Mouse (Mus musculus) midbrain, embryonic 15.5 days (tissue): ENCODE measurements at regions not wholly inside any gene's neighbourhood (a gene's known extent, or its start where the extent isn't known, plus 50 kb on each side); places are given as distances from the start of the nearest gene placed in this dataset.
A peak's percentile ranks its signal among the peaks of the same experiment; 100 is the strongest.

Experiments
- ATAC-seq: fragments of 200-750 bp; cut with Nextera tagmentation; replicated peaks from 2 replicates; pipeline ENCODE4 v1.8.0; 2017; ENCODE audit warnings: moderate TSS enrichment
- H3K27ac ChIP-seq: fragments of 300-500 bp; sonication (generic); 2 replicates; pipeline ENCODE4 v1.5.1; 2015; ENCODE audit warnings: mild to moderate bottlenecking, inconsistent platforms
- H3K27me3 ChIP-seq: fragments of 300-500 bp; sonication (generic); replicated peaks from 2 replicates; pipeline ENCODE4 v1.6.1; 2015; ENCODE audit warnings: inconsistent platforms
- H3K36me3 ChIP-seq: fragments of 300-500 bp; sonication (generic); replicated peaks from 2 replicates; pipeline ENCODE4 v1.6.1; 2015; ENCODE audit warnings: inconsistent platforms
- H3K4me1 ChIP-seq: fragments of 300-500 bp; sonication (generic); 2 replicates; pipeline ENCODE4 v1.6.1; 2015; ENCODE audit warnings: inconsistent platforms
- H3K4me2 ChIP-seq: fragments of 300-500 bp; sonication (generic); 2 replicates; pipeline ENCODE4 v1.6.1; 2015; ENCODE audit warnings: inconsistent platforms, mild to moderate bottlenecking, moderate library complexity
- H3K4me3 ChIP-seq: fragments of 300-500 bp; sonication (generic); 2 replicates; pipeline ENCODE4 v1.5.1; 2015; ENCODE audit warnings: mild to moderate bottlenecking, inconsistent platforms
- H3K9ac ChIP-seq: fragments of 300-500 bp; sonication (generic); 2 replicates; pipeline ENCODE4 v1.6.1; 2015; ENCODE audit warnings: mild to moderate bottlenecking, inconsistent platforms
- H3K9me3 ChIP-seq: fragments of 300-500 bp; sonication (generic); 2 replicates; pipeline ENCODE4 v1.6.1; 2016; ENCODE audit warnings: inconsistent platforms
- WGBS: fragments of 180-500 bp; shearing (Covaris S2); methylation state at CpG from one replicate; pipeline ENCODE4 v1.1.7; 2015; ENCODE audit warnings: mixed read lengths; 5-methylcytosine and 5-hydroxymethylcytosine counted together

DNA sequence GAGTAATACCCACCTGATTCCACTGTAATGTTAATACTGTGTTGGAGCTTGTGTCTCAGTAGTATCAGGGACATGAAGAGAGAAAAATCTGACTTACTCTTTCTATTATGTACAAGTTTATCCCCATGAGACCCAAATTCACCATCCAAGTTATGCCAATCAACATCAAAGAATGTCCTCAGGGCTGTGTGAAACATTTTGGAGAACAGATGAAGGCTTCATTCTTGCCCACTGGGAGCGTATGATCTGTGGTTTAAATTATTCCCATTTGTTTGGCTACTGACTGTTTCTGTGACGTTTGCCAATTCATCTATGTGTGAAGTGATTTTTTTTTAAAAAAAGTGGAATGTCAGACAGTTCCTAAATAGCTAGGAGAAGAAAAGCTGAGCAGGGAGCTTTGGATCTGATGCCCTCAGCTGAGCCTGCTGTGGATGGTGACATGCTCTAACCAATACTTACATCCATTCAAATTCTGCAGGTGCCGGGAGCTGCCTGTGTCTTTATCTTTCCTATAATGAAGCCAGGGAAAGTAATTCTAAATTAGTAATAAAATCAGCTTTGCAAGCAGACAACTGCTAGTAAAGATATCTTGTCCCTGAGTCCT is 173.3 kb upstream of the Pitrm1 start:
- 0 out of 2 replicates have a peak, but pooled peaks have one; percentile 52 for ATAC-seq

GRCm38 (mm10) chr13:6377919-6378318 is 170.0 kb upstream of the Pitrm1 start:
- H3K9ac ChIP-seq: no peak overlapping the region
- H3K4me2 ChIP-seq: no peak overlapping the region
- H3K4me3 ChIP-seq: no peak overlapping the region
- no peak overlapping the region for H3K27ac ChIP-seq
- no peaks in the 10 kb centered on the region for H3K27me3 ChIP-seq
- no peak for ATAC-seq
- no peaks in the 10 kb centered on the region for H3K4me1 ChIP-seq
- no peaks in the 10 kb centered on the region for H3K9me3 ChIP-seq
- 94% methylated on average over 3 of the region's 3 CpGs for WGBS
- H3K36me3 ChIP-seq: no peaks in the 10 kb centered on the region

More for the DNA sequence above, 173.3 kb upstream of the Pitrm1 start:
- no peak overlapping the region for H3K4me3 ChIP-seq
- 64% methylated on average over 3 of the region's 3 CpGs for WGBS
- no peaks in the 10 kb centered on the region for H3K4me1 ChIP-seq
- H3K27me3 ChIP-seq: no peaks in the 10 kb centered on the region
- no peaks in the 10 kb centered on the region for H3K9me3 ChIP-seq
- H3K27ac ChIP-seq: no peak overlapping the region
- H3K9ac ChIP-seq: no peak overlapping the region
- H3K36me3 ChIP-seq: no peaks in the 10 kb centered on the region
- H3K4me2 ChIP-seq: no peak overlapping the region

DNA sequence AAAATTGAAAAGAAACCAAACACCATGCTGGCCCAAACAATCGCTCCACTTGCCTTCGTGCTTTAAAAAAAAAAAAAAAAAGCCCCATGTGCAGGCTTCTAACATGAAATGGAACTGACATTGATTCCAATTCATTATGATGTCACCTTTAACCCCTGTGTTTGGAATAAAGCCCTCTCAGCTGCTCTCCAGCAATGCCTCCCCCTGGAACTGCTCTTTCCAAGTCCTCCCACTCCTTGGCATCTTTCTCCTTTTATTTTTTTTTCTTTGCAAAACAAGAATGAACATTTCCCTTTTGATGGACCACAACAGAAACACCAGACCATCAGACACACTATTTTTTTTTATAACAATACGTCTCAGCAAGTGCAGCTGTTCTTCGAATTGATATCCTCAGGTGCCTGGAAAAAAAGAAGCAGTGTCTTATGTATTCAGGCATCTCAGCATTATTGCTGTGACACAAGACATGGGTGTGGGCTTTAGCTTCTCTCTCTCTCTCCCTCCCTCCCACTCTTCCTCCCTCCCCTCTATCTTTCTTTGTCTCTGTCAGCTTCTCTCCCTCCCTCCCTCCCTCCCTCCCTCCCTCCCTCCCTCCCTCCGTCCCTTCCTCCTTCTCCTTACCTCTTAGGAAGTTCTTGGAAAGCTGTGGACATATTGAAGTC is 152.3 kb upstream of the Pitrm1 start:
- no peak overlapping the region for H3K4me2 ChIP-seq
- no peak; the same call in 1 of the 2 replicates for ATAC-seq
- H3K4me3 ChIP-seq: no peak overlapping the region
- H3K36me3 ChIP-seq: no peaks in the 10 kb centered on the region
- no peaks in the 10 kb centered on the region for H3K9me3 ChIP-seq
- WGBS: 31% methylated on average over 4 of the region's 5 CpGs
- no peak overlapping the region for H3K27ac ChIP-seq
- H3K27me3 ChIP-seq: no peaks in the 10 kb centered on the region
- H3K4me1 ChIP-seq: no peaks in the 10 kb centered on the region
- no peak overlapping the region for H3K9ac ChIP-seq

GRCm38 (mm10) chr13:6397648-6398047 is 150.3 kb upstream of the Pitrm1 start:
- Histone ChIP-seq H3K4me3 (no peak overlapping the region), H3K4me1 (no peaks in the 10 kb centered on the region), H3K9ac (no peak overlapping the region), H3K36me3 (no peaks in the 10 kb centered on the region), H3K27me3 (no peaks in the 10 kb centered on the region), H3K27ac (no peak overlapping the region), H3K9me3 (no peaks in the 10 kb centered on the region), H3K4me2 (no peak overlapping the region)
- no peak for ATAC-seq
- WGBS: 86% methylated on average over 1 of the region's 1 CpGs

DNA sequence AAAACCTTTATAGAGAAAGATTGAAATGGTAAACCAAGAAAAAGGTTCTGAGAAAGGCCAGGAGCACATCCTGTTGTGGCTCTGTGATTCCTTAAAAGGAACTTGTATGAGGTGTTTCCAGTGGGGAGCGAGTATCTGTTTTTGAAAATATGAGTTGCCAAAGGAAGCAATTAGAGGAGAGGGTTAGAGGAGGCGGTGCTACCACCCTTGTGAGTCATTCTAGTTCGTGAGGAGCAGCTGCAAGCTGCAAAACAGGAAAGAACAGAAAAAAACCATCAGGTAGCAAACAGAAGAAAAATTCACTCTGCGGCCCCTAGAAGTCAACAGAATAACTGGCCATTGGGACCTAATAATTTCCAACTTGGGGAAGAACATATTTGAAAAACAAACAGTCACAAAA is 116.1 kb upstream of the Pitrm1 start:
- no peak for ATAC-seq
- whole genome bisulfite sequencing: 84% methylated on average over 4 of the region's 4 CpGs
- no peaks in the 10 kb centered on the region for H3K27me3 ChIP-seq
- no peaks in the 10 kb centered on the region for H3K36me3 ChIP-seq
- no peak overlapping the region for H3K4me2 ChIP-seq
- H3K4me1 ChIP-seq: no peaks in the 10 kb centered on the region
- no peak overlapping the region for H3K9ac ChIP-seq
- H3K27ac ChIP-seq: no peak overlapping the region
- no peaks in the 10 kb centered on the region for H3K9me3 ChIP-seq
- H3K4me3 ChIP-seq: no peak overlapping the region

- Histone ChIP-seq H3K4me1 (no peaks in the 10 kb centered on the region), H3K36me3 (no peaks in the 10 kb centered on the region), H3K4me2 (no peak overlapping the region), H3K9ac (no peak overlapping the region), H3K27ac (no peak overlapping the region), H3K9me3 (no peaks in the 10 kb centered on the region), H3K4me3 (no peak overlapping the region), H3K27me3 (no peaks in the 10 kb centered on the region)
- no peak for ATAC-seq
These were observed 101.0 kb upstream of the Pitrm1 start for GRCm38 (mm10) chr13:6446976-6447375.

DNA sequence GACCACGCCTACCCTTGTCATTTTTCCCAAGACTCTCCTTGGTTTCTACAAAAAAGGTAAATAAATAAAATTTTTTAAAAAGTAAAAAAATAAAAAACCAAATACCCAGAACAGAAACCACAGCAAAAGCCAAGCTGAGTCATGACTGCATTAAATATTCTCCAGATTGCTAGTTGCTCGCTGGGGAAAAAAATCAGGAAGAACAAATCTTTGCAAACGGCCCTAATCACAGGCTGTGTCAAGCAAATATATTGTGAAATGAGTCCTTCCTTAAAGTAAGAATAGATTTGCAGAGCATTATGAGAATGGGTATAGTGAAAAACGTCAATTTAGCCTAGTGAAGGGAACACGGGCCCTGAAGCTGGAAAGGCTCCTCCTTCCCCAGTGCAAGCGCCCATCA is 86.6 kb upstream of the Pitrm1 start:
- WGBS: 88% methylated on average over 6 of the region's 6 CpGs
- Histone ChIP-seq H3K9ac (no peak overlapping the region), H3K4me2 (no peak overlapping the region), H3K36me3 (no peaks in the 10 kb centered on the region), H3K4me3 (no peak overlapping the region), H3K27ac (no peak overlapping the region), H3K4me1 (no peaks in the 10 kb centered on the region), H3K27me3 (no peaks in the 10 kb centered on the region), H3K9me3 (no peaks in the 10 kb centered on the region)
- no peak for ATAC-seq

- whole genome bisulfite sequencing: 24% methylated on average over 9 of the region's 9 CpGs
- Histone ChIP-seq H3K4me1 (peaks cover 18% of the 10 kb centered on the region), H3K9ac (no peak overlapping the region), H3K36me3 (no peaks in the 10 kb centered on the region), H3K27ac (no peak overlapping the region), H3K27me3 (no peaks in the 10 kb centered on the region), H3K9me3 (no peaks in the 10 kb centered on the region), H3K4me3 (no peak overlapping the region), H3K4me2 (no peak overlapping the region)
- no peak for ATAC-seq
These were observed 82.0 kb upstream of the Pitrm1 start for GRCm38 (mm10) chr13:6465911-6466419.

DNA sequence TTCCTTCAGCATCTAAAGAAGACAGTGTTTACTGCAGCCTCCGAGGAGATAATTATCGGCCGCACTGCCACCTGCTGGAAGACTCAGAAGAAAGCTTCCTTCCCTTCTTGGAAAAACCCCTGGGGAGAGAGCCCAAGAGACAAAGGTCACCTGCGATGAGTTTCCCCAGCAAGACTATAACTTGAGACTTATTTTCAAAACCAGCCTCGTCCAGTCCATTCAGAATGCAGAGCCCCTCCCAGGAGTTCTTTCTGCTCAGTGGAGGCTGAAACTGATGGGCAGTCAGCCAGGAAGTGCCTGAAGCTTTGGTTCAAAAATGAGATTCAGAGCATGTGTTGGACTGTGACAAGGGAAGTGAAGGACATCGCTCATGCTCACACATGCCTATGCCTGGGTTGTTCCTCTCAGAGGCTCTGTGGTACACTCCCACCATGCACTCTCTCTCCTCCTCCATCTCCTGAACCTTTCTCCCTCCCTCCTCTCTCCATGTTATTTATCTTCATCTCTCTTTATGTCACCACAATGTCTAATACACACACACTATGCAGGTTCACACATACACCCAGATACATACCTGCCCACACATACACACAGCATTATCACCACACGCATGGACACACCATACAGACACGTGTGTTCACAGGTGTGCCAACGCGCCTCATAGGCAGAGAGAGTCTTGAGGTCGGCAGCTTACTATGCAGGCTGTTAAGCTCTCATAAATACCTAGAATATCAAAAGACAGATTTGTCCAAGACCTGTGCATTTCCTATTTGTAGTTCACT is 78.3 kb upstream of the Pitrm1 start:
- no peak overlapping the region for H3K9ac ChIP-seq
- no peak overlapping the region for H3K27ac ChIP-seq
- H3K27me3 ChIP-seq: no peaks in the 10 kb centered on the region
- H3K36me3 ChIP-seq: no peaks in the 10 kb centered on the region
- peaks cover 42% of the 10 kb centered on the region for H3K4me1 ChIP-seq
- no peaks in the 10 kb centered on the region for H3K9me3 ChIP-seq
- peak; percentile 13; the same call in 1 of the 2 replicates for ATAC-seq
- WGBS: 55% methylated on average over 11 of the region's 11 CpGs
- H3K4me2 ChIP-seq: no peak overlapping the region
- H3K4me3 ChIP-seq: no peak overlapping the region

- Histone ChIP-seq H3K4me2 (no peak overlapping the region), H3K4me3 (no peak overlapping the region), H3K4me1 (peaks cover 42% of the 10 kb centered on the region), H3K27ac (peak overlapping the region; percentile 38), H3K36me3 (no peaks in the 10 kb centered on the region), H3K27me3 (no peaks in the 10 kb centered on the region), H3K9ac (no peak overlapping the region), H3K9me3 (no peaks in the 10 kb centered on the region)
- peak; percentile 16; the same call in 1 of the 2 replicates for ATAC-seq
- 43% methylated on average over 15 of the region's 15 CpGs for WGBS
These were observed 77.5 kb upstream of the Pitrm1 start for GRCm38 (mm10) chr13:6470286-6471103.

DNA sequence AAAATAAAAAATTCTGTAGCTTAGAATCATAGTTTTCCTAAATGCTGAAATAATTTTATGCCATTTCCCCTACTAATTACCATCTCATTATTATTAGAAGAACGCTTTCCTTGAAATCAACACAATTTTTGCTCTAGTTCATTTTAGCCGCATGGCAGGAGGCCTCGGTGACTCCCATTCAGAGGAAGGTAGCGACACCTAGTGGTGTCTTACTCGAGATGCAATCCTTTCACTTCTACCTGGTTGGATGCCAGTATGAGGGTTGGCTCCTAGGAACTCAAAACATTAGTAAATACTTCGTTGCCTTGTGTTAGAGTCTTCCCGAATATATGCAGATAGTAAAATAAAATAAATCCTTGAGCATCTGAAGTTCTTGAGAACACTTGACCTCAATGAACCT is 76.3 kb upstream of the Pitrm1 start:
- 6% methylated on average over 7 of the region's 7 CpGs for WGBS
- Histone ChIP-seq H3K4me1 (peaks cover 42% of the 10 kb centered on the region), H3K36me3 (no peaks in the 10 kb centered on the region)

More for the DNA sequence above, 76.3 kb upstream of the Pitrm1 start:
- Histone ChIP-seq H3K9ac (no peak overlapping the region), H3K9me3 (no peaks in the 10 kb centered on the region), H3K4me2 (peak overlapping the region; percentile 3; the same call in 1 of the 2 replicates), H3K4me3 (no peak overlapping the region), H3K27me3 (no peaks in the 10 kb centered on the region), H3K27ac (no peak overlapping the region)
- ATAC-seq: peak; percentile 59
